Mouse (Mus musculus): Measurements from ENCODE around the gene 2510039O18Rik.

The 2510039O18Rik gene

DNA sequence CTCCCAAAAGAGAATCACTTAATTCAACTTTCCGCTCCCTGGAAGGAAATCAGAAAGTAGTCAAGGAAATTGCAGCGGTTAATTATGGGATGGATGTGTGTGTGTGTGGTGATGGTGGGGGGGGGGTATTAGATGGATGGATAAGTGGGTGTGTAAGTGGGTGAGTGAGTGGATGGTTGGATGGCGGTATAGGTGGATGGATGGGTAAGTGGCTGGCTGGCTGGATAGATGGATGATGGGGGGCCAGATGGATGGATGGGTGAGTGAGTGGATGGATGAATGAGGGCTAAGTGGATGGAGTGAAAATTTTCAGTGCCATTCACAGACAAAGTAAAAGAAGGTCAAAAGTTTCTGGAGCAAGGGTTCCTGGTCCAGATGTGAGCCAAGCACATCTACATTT, 3.7 kb upstream of the 2510039O18Rik start:
- no peak for DNase-seq (ENCODE audit: low read depth, low spot score)

DNA sequence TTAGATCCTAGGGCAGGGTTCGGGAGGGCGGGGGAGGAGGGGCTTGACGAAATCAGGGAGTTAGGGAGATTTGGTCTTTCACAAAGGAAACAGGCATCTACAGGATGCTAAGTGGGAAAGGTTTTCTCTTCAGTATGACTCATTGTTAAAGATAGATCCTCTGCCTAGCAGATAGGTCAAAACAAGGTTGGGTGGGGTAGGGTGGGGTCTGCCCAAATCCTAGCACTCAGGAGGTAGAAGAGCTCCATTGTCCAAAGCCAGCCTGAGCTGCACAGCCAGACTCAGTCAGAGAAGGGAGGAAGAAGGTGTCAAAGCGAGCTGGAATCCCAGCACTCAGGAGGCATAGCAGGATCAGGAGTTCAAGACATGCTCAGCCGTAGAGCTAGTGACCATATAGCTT, 3.2 kb upstream of the 2510039O18Rik start:
- no peak for DNase-seq (ENCODE audit: low read depth, low spot score)

GRCm38 (mm10) chr4:147938148-147939096, 2.3 kb upstream of the 2510039O18Rik start:
- DNase-seq (ENCODE audit: low read depth, low spot score), result no peak

GRCm38 (mm10) chr4:147940111-147940510, 584 bp upstream of the 2510039O18Rik start:
- DNase-seq (ENCODE audit: low read depth, low spot score), result no peak

- DNase-seq (ENCODE audit: low read depth, low spot score), result no peak
Measured at GRCm38 (mm10) chr4:147941045-147942020, 638 bp downstream of the 2510039O18Rik start.

GRCm38 (mm10) chr4:147943005-147943404, 2.3 kb downstream of the 2510039O18Rik start:
- no peak for DNase-seq (ENCODE audit: low read depth, low spot score)

- DNase-seq (ENCODE audit: low read depth, low spot score), result no peak
Measured at GRCm38 (mm10) chr4:147947511-147947910, 6.8 kb downstream of the 2510039O18Rik start.

GRCm38 (mm10) chr4:147953590-147953989, 12.9 kb downstream of the 2510039O18Rik start:
- DNase-seq (ENCODE audit: low read depth, low spot score), result peak; percentile 69

GRCm38 (mm10) chr4:147957141-147957540, 16.4 kb downstream of the 2510039O18Rik start:
- DNase-seq (ENCODE audit: low read depth, low spot score), result no peak

DNA sequence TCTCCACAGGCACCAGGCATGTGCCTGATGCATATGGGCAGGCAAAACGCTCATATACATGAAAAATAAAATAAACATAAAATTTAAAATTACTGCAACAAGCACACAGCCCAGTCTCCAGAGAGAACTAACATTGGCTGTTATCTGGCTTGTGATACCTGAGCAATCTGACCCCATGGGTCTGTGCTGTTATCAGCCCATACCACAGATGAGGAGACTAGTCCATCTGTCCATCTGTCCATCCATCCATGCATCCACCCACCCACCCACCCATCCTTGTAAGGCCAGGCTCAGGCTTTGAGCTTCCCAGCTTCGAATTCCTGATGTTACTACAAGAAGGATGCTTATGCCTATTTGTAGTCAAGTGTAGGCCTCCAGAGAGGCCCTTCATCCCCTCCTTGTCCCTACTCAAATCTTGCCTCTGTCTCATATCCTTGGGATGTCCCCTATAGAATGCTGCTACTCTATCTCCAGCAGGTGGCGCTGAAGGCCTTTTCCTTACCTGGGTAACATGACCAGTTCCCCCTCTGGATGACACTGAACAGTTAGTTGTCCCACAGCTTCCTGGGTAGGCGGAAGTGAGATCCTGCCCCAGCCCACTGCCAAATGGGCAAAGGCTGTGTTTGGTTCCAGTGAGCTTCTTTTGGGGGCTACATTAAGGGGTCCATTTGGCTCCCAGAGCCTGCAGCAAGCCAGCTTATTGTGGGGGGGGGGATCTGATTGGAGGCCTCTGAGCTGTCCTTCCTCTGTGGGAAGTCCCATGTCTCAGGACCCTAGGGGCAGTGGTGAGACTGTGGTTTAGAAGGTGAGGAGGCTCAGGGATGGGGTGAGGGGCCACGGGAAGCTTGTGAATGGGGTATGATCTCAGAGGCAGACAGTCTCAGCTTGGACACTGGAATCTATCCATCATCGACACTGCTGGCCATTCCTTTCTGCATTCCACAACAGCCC, 19.5 kb downstream of the 2510039O18Rik start:
- peak; percentile 81 for DNase-seq (ENCODE audit: low read depth, low spot score)

GRCm38 (mm10) chr4:147962781-147963180, 22.1 kb downstream of the 2510039O18Rik start:
- DNase-seq (ENCODE audit: low read depth, low spot score), result no peak

GRCm38 (mm10) chr4:147963623-147964022, 22.9 kb downstream of the 2510039O18Rik start:
- no peak for DNase-seq (ENCODE audit: low read depth, low spot score)

GRCm38 (mm10) chr4:147965712-147966111, 25.0 kb downstream of the 2510039O18Rik start:
- no peak for DNase-seq (ENCODE audit: low read depth, low spot score)

DNA sequence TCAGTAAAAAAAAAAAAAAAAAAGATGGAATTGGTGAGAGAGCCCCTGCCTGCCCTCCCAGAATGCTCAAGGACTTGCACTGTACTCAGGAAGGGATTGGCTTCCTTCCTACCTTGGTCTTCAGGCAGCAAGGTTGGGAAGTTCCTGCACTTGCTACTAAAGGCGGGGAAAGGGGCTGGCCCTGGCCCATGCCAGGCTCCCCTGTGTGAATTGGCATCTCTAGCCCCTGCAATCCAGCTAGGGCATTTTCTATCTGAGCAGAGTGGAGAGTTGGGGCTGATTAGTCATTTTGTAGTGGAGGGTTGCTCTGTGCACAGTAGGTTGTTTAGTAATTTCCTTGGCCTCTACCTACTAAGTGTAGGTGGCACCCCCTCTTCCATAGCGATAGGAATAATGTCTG, 28.1 kb downstream of the 2510039O18Rik start:
- no peak for DNase-seq (ENCODE audit: low read depth, low spot score)

DNA sequence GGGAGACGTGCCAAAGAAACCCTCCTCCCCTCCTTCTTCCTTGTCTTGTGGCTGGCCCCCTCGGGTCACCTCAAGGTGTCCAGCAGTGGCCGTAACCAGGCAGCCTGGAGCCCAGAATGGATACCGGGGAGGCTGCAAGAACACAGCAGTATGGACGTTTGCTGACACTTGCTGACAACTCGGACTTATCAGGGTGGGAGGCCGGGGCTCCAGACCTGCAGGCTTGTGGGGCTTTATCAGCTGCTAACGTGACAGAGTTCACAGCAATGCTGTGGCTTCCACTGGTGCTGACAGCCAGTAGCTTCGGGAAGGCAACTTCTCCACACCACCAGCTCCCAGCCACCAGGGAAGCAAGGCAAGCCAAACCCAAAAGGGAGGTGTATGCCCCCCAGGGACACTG, 28.6 kb downstream of the 2510039O18Rik start:
- DNase-seq (ENCODE audit: low read depth, low spot score), result no peak

GRCm38 (mm10) chr4:147976237-147976636, 35.5 kb downstream of the 2510039O18Rik start:
- no peak for DNase-seq (ENCODE audit: low read depth, low spot score)

- no peak for DNase-seq (ENCODE audit: low read depth, low spot score)
Measured at GRCm38 (mm10) chr4:147977726-147978125, 37.0 kb downstream of the 2510039O18Rik start.

- DNase-seq (ENCODE audit: low read depth, low spot score), result no peak
Measured at GRCm38 (mm10) chr4:147978391-147978790, 37.7 kb downstream of the 2510039O18Rik start.

DNA sequence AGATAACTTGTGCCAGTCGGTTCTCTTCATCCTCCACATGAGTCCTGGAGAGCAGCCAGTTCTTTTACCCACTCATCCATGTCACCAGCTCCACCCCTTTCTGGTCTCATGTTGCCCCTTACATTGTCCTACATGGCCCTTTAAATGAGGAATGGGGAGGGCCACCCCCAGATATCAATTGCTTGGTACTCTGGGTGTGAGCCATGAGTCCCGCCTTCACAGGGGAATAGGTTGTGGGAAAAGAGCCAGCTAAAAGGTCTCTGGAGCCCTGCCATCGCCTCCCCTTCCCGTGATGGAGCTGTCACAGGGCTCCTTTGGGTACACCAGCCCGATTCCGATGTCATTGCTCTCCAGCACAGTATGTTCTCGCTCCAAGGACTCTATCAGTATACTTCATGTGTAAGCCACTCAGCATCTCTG, 38.8 kb downstream of the 2510039O18Rik start:
- no peak for DNase-seq (ENCODE audit: low read depth, low spot score)

- DNase-seq (ENCODE audit: low read depth, low spot score), result peak; percentile 11
Measured at GRCm38 (mm10) chr4:147985205-147986132, 44.8 kb downstream of the 2510039O18Rik start, which contains the start of gene Nppb. TSS of gene Nppb (plus strand) at chr4:147985788.
